Mouse (Mus musculus) intestine, postnatal 0 days (tissue): ENCODE data around the gene Zbtb8a. TPM values are rescaled to one million over a fixed set of nuclear protein-coding genes. Genes with fewer than 3 reads are reported as not detected.

Experiments
- ATAC-seq: fragments of 200-750 bp; cut with Nextera tagmentation; 2 replicates; pipeline ENCODE4 v1.8.0; 2017; ENCODE audit warnings: mild to moderate bottlenecking, moderate TSS enrichment, moderate library complexity
- H3K27ac ChIP-seq: fragments of 300-500 bp; sonication (generic); 2 replicates; pipeline ENCODE4 v1.5.1; 2014; ENCODE audit warnings: mild to moderate bottlenecking, low read depth, low read length, moderate library complexity
- H3K27me3 ChIP-seq: fragments of 300-500 bp; sonication (generic); replicated peaks from 2 replicates; pipeline ENCODE4 v1.6.1; 2014; ENCODE audit warnings: low read length, mixed read lengths; ENCODE audit not compliant: control insufficient read depth, insufficient read depth
- H3K36me3 ChIP-seq: fragments of 300-500 bp; sonication (generic); 2 replicates; pipeline ENCODE4 v1.6.1; 2014; ENCODE audit warnings: mild to moderate bottlenecking, moderate library complexity; ENCODE audit not compliant: control insufficient read depth, insufficient read depth
- H3K4me1 ChIP-seq: fragments of 300-500 bp; sonication (generic); replicated peaks from 2 replicates; pipeline ENCODE4 v1.6.1; 2014; ENCODE audit warnings: antibody characterized with exemption, low read length, mixed read lengths; ENCODE audit not compliant: control insufficient read depth, insufficient read depth
- H3K4me2 ChIP-seq: fragments of 300-500 bp; sonication (generic); replicated peaks from 2 replicates; pipeline ENCODE4 v1.6.1; 2014; ENCODE audit warnings: low read depth, mild to moderate bottlenecking, moderate library complexity
- H3K4me3 ChIP-seq: fragments of 300-500 bp; sonication (generic); 2 replicates; pipeline ENCODE4 v1.5.1; 2014; ENCODE audit warnings: low read depth, low read length
- H3K9ac ChIP-seq: fragments of 300-500 bp; sonication (generic); 2 replicates; pipeline ENCODE4 v1.6.1; 2014; ENCODE audit warnings: mild to moderate bottlenecking, low read depth, low read length
- H3K9me3 ChIP-seq: fragments of 300-500 bp; sonication (generic); 2 replicates; pipeline ENCODE4 v1.6.1; 2016; ENCODE audit warnings: mixed run types; ENCODE audit not compliant: control insufficient read depth
- CTCF ChIP-seq: sonication (generic); IDR thresholded peaks from 2 replicates; pipeline ENCODE4 v1.5.1; 2016; ENCODE audit warnings: low read depth, mild to moderate bottlenecking, control low read depth, antibody characterized with exemption, moderate library complexity
- WGBS: fragments of 180-500 bp; shearing (Covaris S2); extraction: QIAGEN DNeasy Blood & Tissue Kit; methylation state at CpG from one replicate; pipeline ENCODE4 v1.1.7; 2014; 5-methylcytosine and 5-hydroxymethylcytosine counted together
- polyA plus RNA-seq: library from polyadenylated mRNA; unstranded; fragments of >200 nt; fragmentation: Nextera tagmentation; extraction: Ambion mirVana; gene quantifications from 2 replicates; pipeline ENCODE4 v1.2.1, GENCODE M21; 2015

The Zbtb8a gene
- polyA plus RNA-seq, 1 experiment from 2014 or later = 7.1 TPM

DNA sequence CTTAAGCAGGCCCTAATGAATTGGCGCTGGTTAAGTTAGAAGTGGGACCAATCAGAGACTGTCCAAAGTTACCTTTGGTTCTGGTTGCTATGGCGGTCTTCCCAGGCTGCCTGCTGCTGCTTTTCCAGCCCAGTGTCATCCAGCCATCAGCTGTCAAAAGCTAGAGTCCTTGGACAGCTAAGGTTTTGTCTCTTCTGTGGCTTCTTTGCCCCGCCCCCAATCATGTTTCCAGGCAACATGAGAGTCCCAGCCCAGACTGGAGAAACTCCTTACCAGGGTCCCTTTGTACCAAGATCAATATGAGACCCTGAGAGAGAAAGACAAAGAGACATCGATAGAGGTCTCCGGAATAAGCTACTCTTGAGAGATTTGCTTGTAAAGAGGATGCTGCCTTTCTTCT lies 10.5 kb upstream of the Zbtb8a start:
- Histone ChIP-seq H3K27me3 (no peaks in the 10 kb centered on the region), H3K36me3 (no peaks in the 10 kb centered on the region), H3K27ac (no peak overlapping the region), H3K4me1 (no peaks in the 10 kb centered on the region), H3K9ac (no peak overlapping the region), H3K4me2 (no peak overlapping the region), H3K9me3 (no peaks in the 10 kb centered on the region), H3K4me3 (no peak overlapping the region)
- ATAC-seq = no peak
- no peak for TF ChIP-seq CTCF
- WGBS = 80% methylated on average over 5 of the region's 5 CpGs

DNA sequence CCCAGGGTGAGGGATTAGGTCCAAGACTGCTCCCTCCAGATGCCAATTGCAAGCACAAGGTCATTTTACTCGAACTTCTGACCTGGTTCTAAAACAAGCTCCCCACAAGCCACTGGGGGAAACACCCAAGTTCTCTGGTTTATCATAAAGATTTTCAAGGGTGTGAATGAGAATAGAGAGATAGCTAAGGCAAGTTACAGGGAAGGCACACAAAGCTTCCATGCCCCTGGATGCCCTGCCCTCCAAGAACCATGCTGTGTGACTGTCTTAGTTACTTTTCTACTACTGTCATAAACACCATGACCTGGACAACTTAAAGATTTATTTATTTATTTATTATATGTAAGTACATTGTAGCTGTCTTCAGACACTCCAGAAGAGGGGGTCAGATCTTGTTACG lies 9.1 kb upstream of the Zbtb8a start:
- Histone ChIP-seq H3K9ac (no peak overlapping the region), H3K27me3 (no peaks in the 10 kb centered on the region), H3K9me3 (no peaks in the 10 kb centered on the region), H3K4me1 (no peaks in the 10 kb centered on the region), H3K27ac (no peak overlapping the region), H3K4me3 (no peak overlapping the region), H3K4me2 (no peak overlapping the region), H3K36me3 (no peaks in the 10 kb centered on the region)
- 44% methylated on average over 1 of the region's 2 CpGs for WGBS
- no peak for TF ChIP-seq CTCF
- no peak for ATAC-seq

DNA sequence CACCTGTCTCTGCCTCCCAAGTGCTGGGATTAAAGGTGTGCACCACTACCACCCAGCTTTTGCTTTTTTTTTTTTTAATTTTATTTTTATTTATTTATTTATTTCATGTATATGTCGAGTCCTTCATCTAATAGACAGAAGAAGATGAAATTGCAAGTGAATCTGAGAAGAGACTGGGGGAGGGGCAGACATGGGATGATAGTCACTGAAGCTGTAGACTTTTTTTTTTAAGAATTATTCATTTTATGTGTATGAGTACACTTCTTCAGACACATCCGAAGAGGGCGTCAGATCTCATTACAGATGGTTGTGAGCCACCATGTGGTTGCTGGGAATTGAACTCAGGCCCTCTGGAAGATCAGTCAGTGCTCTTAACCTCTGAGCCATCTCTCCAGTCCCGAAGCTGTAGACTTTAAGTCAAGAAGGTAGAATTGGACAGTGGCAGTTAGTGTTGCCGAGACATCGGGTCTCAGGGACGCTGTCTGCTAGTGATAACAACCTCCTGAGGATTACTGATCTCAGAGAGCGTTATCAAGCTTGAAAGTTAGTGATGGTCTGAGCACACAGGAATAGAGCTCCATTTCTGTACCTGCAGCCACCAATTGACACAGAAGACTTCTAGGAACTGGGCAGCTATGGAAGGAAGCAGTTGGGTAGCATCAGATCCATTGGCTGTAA lies 8.5 kb upstream of the Zbtb8a start:
- Histone ChIP-seq H3K36me3 (no peaks in the 10 kb centered on the region), H3K27ac (no peak overlapping the region), H3K4me3 (no peak overlapping the region), H3K9me3 (no peaks in the 10 kb centered on the region), H3K27me3 (no peaks in the 10 kb centered on the region), H3K9ac (no peak overlapping the region), H3K4me1 (no peaks in the 10 kb centered on the region), H3K4me2 (no peak overlapping the region)
- 89% methylated on average over 8 of the region's 8 CpGs for WGBS
- ATAC-seq = no peak
- TF ChIP-seq CTCF = no peak

DNA sequence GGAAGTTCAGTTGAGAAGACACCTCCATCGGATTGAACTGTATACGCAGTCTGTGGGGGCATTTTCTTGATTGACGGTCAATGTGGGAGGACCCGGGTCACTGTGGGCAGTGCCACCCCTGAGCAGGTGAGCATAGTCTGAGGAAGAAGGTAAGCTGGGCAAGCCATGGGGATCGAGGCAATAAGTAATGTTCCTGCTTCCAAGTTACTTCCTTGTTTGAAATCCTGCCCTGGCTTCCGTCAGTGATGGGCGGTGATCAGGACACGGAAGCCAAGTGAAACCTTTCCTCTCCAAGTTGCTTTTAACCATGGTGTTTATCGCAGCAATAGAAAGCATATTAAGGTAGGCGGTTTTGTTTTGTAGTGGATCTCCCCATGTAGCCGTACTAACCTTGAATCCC lies 7.8 kb upstream of the Zbtb8a start:
- Histone ChIP-seq H3K27ac (no peak overlapping the region), H3K9me3 (no peaks in the 10 kb centered on the region), H3K4me3 (no peak overlapping the region), H3K9ac (no peak overlapping the region), H3K4me2 (no peak overlapping the region; the same call in 1 of the 2 replicates), H3K27me3 (no peaks in the 10 kb centered on the region), H3K36me3 (no peaks in the 10 kb centered on the region), H3K4me1 (no peaks in the 10 kb centered on the region)
- no peak for ATAC-seq
- 73% methylated on average over 11 of the region's 11 CpGs for WGBS
- TF ChIP-seq CTCF = no peak

DNA sequence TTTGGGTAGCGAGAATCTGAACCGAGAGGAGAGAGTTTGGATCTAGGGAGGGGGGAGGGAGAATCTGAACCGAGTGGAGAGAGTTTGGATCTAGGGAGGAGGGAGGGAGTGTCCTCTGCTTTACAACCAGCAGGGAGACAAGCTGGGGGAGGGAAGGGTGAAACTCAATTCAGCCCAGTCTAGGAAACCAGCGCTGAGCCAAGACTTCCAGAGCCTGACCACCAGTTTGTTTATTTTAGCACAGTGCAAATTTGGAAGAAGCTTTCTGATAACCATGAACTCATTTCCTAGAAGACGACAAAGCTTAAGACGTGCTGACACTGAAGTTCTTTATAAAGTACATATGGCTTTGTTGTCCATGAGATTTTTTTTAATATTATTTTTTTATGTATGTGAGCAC lies 6.5 kb upstream of the Zbtb8a start:
- 14% methylated on average over 6 of the region's 6 CpGs for WGBS
- H3K4me2 ChIP-seq = no peak overlapping the region
- ATAC-seq = peak; percentile 54; the same call in 1 of the 2 replicates
- H3K36me3 ChIP-seq = no peaks in the 10 kb centered on the region
- no peak overlapping the region for H3K4me3 ChIP-seq
- no peaks in the 10 kb centered on the region for H3K4me1 ChIP-seq
- TF ChIP-seq CTCF = no peak
- H3K9ac ChIP-seq = no peak overlapping the region
- no peaks in the 10 kb centered on the region for H3K9me3 ChIP-seq
- H3K27ac ChIP-seq = peak overlapping the region; percentile 60; the same call in 1 of the 2 replicates
- no peaks in the 10 kb centered on the region for H3K27me3 ChIP-seq

DNA sequence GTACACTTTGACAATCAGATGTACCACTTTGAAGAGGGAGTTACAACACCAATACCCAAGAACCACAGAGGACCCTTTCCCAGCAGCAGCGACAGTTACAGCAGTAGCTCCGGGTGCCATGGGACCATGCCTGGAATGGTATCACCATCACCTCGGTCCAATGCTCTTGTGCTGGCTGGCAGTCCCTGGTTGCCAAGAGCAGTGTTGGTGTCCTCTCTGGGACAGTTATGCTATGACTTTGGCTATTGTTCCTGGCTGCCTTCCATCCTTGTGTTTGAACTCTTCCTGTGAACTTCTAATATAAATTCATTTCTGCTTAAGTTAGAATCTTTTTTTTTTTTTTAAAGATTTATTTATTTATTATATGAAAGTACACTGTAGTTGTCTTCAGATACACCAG lies 5.7 kb upstream of the Zbtb8a start:
- H3K9ac ChIP-seq = no peak overlapping the region
- no peaks in the 10 kb centered on the region for H3K9me3 ChIP-seq
- TF ChIP-seq CTCF = no peak
- no peak overlapping the region for H3K4me2 ChIP-seq
- no peak overlapping the region for H3K4me3 ChIP-seq
- H3K4me1 ChIP-seq = no peaks in the 10 kb centered on the region
- H3K27me3 ChIP-seq = no peaks in the 10 kb centered on the region
- ATAC-seq = no peak
- no peaks in the 10 kb centered on the region for H3K36me3 ChIP-seq
- 87% methylated on average over 3 of the region's 3 CpGs for WGBS
- H3K27ac ChIP-seq = no peak overlapping the region
